Mouse (Mus musculus): ENCODE data around the gene Becn1.
A peak's percentile ranks its signal among the peaks of the same experiment; 100 is the strongest.

The Becn1 gene

DNA sequence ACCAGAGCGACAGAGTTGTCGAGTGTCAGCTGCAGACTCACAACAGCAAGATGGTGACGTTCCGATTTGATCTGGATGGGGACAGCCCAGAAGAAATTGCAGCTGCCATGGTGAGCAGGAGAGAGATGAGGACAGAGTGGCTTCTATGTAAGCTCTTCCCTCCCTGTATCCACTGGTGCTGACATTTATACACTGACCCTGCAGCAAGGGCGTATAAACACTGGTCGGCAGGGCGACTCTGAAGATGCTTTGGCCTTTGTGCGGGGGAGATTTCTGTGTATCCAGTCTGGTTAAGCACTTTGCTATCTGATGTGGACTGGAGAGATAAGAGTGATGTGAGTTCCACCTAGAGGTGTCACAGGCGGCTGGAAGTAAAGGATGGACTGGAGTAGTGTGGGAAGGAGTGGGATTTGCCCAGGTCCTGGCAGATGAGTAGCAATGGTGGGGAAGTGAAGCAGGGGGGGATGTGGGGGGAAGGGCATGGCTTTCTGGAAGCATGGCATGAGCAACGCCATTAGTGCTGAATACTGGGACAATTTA, 32.4 kb downstream of the Becn1 start:
- DNase-seq (ENCODE audit: low read depth, low spot score): peak; percentile 52

DNA sequence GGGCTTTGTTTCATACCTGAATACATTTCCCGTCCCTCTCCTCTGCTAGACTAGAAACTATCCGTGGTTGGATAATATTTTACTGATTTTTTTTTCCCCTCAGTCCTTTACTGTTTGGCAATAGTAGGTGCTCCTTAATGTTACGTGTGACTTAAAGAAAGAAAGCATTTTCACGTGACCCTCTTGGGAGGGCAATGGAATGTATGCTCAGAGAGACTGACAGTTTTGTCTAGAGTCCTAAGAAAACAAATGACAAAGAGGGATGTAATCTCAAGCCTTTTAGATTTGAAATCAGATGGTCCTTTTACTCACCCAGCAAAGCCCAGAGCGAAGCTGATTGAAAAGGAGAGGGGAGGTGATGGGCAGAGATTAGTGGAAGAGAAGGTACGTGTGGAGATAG, 36.2 kb downstream of the Becn1 start:
- no peak for DNase-seq (ENCODE audit: low read depth, low spot score)

DNA sequence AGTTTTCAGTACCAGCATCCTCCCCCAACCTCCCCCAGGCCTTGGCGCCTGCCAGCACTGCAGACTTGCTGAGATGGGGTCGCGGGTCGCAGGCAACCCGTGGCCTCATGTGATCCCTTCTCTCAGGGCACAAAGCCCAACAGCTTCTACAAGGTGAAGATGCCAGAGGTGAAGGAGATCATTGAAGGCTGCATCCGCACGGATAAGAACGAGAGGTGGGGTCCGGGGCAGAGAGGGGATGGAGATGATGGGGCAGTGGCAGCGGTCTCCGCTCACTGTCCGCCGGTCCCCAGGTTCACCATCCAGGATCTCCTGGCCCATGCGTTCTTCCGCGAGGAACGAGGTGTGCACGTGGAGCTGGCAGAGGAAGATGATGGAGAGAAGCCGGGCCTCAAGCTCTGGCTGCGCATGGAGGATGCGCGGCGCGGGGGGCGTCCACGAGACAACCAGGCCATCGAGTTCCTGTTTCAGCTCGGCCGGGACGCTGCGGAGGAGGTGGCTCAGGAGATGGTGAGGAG, 37.1 kb downstream of the Becn1 start:
- DNase-seq (ENCODE audit: low read depth, low spot score): peak; percentile 31

DNA sequence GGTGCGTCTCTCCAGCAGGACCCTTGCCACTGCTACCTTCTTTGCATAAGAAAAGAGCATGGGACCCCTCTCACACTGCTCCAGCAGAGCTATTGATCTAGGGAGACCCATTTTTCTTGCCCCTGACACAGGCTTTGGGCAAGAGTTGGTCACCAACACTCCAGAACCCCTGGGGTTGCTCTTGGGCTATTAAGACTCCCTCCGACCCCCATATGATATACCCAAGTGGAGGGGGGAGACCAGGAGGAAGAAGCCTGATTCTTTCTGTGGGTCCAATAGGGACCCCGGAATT, 38.2 kb downstream of the Becn1 start:
- DNase-seq (ENCODE audit: low read depth, low spot score): no peak

DNA sequence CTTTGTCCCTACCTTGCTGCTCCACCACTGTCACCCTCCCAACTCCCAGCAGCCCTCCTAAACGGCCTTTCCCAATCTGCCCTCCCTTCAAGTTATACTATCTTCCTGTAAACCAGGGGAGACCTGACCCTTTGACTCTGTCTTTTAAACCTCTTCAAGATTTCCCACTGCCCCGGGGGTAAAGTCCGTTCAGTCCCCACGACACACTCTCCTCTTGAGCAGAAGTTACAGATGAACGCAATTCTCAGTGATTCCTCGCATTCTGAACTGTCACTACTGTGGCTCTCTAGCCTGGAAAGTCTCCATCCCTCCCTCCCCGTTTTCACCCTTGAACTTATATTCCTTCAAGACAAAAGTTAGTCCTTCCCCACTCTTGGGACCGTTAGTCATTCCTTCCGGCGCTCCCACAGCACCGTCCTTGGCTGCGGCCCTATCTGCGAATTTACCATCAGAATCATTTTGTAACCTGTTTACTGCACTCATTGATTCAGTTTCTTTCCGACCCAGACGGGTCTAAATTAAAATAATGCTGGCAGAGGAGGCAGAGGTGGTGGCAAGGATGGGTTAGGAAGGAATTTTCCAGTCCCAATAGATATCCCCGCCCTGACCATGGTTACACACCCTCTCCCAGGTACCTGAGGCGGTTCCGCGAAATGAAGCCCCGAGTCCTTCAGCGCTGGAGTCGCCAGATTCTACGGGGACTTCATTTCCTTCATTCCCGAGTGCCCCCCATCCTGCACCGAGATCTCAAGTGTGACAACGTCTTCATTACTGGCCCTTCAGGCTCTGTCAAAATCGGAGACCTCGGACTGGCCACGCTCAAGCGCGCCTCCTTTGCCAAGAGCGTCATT, 38.7 kb downstream of the Becn1 start:
- DNase-seq (ENCODE audit: low read depth, low spot score): no peak

DNA sequence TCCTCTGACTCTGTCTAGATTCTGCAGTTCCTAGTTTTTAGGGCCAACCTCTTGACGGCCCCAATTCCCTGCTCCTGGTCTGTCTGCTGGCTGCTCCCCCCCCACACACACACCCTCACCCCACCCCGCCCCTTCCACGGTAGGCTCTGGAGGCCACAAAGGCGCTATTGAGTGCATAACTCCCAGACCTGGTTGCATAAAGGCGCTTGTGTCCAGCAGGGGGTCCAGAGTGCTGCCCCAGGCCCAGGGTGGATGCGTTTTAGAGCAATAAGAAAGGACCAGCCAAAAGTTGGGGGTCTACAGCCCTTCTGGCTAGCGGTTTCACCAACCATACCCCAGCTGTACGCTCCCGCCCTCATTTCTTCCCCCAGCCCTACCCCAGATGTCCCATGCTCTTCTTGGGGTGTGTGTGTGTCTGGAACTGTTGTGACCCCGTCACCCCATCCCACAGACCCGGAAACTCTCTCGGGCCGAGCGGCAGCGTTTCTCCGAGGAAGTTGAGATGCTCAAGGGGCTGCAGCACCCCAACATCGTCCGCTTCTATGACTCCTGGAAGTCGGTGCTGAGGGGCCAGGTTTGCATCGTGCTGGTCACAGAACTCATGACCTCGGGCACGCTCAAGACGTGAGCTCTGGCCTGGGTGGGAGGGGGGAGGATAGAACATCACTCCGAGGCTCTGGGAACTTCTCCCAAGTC, 39.7 kb downstream of the Becn1 start:
- DNase-seq (ENCODE audit: low read depth, low spot score): no peak

DNA sequence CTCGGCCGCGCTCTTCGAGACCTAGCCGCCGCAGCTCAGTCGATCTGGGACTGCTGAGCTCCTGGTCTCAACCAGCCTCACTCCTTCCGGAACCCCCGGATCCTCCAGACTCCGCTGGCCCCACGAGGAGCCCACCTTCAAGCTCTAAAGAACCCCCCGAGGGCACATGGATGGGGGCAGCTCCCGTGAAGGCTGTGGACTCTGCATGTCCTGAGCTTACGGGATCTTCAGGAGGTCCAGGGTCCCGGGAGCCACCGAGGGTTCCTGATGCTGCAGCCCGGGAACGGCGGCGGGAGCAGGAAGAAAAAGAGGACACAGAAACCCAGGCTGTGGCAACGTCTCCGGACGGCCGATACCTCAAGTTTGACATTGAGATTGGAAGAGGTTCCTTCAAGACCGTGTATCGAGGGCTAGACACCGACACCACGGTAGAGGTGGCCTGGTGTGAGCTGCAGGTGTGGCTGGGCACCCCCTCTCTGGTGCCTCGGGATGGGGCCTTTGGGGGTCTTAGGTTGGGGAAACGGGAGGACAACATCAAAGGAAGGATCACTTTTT, 41.2 kb downstream of the Becn1 start:
- DNase-seq (ENCODE audit: low read depth, low spot score): no peak

DNA sequence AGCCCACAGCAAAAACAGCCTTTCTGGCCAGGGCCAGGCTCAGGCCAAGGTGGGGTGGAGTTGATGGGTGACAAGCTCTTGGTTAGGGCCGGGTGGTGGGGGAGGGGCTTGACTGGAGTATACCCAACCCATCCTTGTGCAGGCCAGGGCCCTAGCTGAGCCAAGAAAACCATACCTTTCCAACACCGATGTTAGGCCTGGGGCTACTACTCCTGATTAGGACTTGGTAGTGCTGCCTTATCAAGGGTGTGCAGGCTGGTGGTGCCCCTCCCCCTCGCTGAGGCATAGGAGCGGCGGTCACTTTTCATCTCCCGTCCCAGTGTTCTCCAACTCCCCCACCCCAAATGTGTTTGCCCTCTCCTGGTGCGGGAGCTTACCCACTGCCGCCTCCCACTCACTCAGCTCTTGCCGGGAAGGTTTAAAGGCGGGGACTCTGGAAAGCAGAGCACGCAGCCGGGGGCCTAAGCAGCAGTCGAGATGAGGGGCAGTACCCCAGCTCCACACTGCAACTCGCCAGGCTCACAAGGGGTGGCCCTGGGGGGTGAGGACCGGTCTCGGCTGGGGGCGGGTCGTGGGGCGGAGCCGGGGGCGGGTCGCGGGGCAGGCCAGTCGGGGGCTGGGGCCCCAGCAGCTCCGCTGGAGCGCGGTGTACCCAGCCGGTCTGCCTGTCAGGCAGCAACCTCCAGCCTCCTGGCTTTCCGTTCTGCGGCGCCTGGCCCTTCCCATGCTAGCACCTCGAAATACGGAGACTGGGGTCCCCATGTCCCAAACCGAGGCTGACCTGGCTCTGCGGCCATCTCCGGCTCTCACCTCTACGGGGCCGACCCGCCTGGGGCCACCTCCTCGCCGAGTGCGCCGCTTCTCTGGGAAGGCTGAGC, 41.9 kb downstream of the Becn1 start, which contains the start of gene Wnk4:
Gene Wnk4 (plus strand): TSS at position 620 of the 878 bp plus-strand sequence.
- peak; percentile 85 for DNase-seq (ENCODE audit: low read depth, low spot score)

DNA sequence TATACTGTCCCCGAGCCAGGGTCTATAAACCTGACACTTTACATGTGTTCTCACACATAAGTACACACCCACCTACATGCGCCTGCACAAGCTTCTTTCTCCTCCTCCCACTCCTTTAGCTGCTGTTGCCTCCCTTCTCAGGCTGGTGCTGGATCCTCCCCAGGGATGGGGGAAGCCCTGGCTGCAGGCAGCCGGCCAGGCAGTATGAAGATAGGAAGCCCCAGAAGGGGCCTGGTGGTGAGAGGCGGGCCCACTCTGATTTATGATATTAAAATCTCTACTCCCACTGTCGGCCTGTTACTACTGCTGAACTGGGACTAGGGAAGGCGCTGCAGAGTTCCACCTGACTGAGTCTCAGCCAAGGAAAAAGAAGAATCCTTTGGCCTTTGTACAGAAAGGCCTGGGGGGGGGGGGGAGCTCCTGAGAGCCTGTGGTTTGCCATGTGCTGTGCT, 42.8 kb downstream of the Becn1 start:
- no peak for DNase-seq (ENCODE audit: low read depth, low spot score)

DNA sequence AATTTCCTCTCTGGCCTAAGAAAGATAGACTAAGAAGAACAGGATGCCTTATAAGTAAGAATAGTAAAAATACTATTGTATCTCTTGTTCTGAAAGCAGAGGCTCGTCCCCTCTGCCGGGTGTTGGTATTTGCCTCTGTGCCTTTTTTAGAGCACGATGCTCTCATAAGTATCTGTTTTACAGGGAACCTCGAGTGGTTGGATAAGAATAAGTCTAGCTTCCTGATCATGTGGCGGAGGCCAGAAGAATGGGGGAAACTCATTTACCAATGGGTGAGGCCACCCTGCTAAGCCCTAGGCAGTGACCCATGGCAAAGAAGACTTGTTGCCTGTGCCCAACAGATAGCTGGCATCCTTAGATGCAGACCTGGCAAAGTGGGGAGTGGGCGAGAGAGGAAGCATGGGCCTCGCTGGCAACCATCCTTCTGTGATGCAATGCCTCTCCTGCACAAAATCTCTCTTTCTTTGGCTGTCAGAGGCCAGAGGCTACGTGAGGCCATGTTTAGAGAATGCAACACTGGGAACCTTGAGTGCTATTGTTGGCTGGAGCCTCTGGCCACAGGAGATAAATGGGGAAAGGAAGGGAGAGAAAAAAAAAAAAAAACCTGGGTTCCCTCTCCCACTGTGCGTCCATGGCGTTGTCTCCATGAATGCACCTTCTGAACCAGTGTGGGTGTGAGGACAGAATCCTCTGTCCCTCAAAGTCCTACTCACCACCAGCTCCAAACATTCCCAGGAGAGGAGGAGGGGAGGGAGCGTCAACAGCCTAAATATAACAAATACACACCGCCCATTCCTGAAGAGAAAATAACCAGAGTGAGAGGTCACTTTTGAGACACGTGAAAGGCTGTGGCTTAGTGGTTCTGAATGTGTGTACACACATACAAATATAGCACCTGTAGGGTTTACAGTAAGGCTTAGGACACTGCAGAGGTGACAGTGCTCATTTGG, 46.0 kb downstream of the Becn1 start:
- no peak for DNase-seq (ENCODE audit: low read depth, low spot score)

DNA sequence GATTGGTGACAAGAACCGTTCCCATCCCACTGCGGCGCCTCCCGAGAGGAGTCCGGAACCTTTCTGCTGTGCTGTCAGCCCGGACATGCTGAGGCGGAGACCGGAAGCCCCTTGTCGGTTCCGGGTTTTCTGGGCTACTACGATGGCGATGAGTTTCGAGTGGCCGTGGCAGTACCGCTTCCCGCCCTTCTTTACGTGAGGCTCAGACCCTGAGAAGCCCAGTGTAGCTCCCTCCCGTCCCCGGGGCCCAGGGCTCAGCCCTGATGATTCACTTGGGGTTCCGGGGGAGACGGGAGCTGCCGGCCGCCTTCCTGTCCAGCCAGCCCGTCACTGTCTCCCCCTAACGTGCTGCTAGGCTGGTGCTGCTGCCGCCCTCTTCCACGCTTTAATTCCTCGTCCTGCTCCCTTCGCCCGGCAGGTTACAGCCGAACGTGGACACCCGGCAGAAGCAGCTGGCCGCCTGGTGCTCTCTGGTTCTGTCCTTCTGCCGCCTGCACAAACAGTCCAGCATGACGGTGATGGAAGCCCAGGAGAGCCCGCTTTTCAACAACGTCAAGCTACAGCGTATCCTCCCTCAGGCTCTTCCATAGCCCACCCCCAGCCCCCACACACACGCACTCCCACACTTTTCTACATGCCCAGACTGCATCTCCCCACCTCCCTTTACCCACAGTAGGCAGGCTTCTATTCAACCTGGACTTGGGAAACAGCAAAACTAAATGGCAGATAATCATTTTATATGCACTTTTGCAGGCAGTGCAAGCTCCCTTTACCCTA, 48.3 kb downstream of the Becn1 start, which contains the start of gene Vps25:
Gene Vps25 (plus strand): TSS at position 95 of the 777 bp plus-strand sequence.
- peak; percentile 89 for DNase-seq (ENCODE audit: low read depth, low spot score)

DNA sequence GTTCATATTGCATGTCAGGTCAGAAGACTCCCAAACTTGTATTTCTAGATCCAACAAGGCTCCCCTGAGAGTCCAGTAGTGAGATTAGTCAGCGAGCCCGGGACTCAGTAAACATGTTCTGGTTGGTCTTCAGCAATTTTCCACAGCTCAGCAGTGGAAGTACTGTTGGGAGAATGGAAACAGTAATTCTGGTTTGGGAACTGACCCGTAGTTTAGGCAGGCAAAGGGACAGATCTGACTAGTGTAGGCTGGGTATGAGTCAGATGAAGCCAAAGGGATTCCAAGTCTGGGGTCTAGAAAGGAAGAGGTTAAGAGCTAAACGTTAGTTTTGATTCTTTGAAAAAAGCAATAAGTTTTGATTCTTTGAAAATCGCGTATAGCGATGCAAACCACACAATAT, 49.1 kb downstream of the Becn1 start:
- DNase-seq (ENCODE audit: low read depth, low spot score): no peak

DNA sequence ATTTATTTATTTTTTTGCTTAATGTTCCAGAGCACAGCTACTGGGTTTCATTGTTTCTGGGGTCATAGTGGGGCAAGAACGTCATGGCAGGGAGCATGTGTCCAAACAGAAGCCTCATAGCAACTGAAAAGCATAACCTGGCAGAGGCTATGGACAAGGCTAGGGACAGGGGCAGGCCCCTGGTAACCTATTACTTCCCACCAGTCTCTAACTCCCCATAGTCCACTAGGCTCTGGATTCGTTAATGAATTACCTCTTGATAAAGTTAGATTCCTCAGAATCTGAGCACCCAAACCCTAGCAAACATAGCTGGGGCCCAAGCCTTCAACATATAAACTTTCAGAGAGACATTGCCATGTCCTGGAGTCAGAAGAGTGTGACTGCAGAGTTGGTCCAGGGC, 51.1 kb downstream of the Becn1 start:
- no peak for DNase-seq (ENCODE audit: low read depth, low spot score)

DNA sequence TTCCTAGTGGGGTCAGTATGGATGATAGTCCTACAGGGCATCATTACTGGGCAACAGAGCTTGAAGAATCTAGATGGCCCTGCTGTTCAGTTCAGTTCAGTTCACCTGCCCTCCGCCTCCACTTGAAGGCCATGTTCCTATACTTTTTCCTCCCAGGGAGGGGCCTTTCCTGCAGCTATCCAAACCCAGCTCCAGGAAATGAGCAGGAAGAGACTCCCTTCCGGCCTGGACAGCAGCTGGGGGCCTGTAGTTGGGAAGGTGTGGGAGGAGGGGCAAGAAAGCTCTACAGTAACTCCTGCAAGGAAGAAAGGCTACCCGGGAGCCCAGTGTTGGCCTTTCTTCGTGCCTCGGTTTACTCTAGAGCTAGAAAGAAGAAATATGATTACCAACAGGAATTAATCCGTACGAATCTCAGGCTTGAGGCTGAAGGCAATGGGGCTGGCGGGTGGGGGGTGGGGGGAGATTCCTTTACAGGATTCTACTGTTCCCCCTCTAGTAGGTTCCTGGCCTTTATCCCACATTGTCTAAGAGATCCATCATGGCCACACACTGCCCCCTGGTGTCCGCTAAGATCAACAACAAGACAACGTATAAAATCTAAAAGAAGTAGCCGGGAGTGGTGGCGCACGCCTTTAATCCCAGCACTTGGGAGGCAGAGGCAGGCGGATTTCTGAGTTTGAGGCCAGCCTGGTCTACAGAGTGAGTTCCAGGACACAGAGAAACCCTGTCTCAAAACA, 53.7 kb downstream of the Becn1 start:
- peak; percentile 90 for DNase-seq (ENCODE audit: low read depth, low spot score)

DNA sequence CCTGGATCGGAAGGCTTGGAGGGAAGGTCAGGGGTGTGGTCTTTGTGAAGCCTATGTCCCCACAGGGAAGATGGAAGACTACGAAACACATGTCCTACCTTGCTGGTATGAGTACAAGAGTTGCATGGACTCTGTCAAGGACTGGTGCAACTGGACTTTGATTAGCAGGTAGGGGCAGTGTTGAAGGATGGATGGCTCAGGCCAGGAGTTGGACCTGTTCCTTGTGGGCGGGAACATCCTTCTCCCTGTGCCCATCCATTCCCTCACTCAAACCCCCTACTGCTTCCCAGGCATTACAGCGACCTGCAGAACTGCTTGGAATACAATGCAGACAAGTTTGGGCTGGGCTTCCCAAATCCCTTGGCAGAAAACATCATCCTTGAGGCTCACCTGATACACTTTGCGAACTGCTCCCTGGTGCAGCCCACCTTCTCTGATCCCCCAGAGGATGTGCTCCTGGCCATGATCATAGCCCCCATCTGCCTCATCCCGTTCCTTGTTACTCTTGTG, 54.5 kb downstream of the Becn1 start:
- DNase-seq (ENCODE audit: low read depth, low spot score): no peak

DNA sequence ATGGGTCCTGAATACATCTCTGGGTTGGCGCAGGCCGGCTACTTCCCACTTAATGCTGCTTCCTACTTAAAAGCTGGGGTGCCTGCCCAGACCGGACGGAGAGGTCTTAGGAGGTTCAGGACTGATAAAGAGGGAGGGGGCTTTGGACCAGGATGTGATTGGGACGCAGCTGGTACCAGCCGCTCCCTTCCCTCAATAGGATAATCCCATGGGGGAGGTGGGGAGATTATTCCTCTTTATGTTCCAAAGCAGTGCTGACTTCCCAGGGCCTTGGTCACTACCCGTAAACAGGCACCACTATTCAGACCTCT, 55.4 kb downstream of the Becn1 start:
- DNase-seq (ENCODE audit: low read depth, low spot score): no peak

DNA sequence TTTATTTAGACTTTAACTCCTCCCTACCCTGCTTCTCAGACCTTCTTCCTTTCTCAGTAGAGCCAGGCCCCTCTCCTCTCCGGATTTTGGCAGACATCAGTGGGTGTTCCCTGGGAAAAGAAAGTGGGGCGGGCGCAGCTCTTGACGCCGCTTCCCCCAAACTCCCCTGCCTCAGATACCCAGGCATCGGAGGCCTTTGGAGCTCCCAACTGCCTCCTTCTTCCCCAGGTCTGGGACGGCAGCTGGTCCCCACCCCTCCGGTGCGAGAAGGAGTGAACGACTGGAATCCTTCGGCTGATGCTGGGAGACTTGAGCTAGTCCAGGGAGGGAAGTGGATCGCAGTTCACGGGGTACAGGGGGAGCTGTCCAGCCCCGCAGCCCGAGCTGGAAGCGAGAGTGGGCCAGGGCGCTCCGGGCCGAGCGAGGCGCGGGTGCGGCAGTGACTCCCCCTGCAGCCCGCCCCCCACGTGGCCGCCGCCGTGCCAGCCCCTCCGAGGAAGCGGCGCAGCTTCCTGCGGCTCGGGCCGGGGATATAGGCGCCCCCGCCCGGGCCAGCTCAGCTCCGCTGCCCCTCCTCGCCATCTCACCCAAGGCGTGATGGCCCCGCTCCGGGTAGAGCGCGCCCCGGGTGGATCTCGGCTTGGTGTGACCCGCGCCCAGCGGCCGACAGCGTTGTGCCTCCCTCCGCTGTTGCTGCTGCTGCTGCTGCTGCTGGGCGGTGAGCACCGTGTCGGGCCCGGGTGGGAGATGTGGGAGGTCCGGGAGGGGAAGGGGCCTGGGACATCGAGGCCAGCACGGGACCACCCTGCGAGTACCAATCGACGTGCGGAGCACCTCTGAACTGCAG, 56.0 kb downstream of the Becn1 start, which contains the start of gene Ramp2:
Gene Ramp2 (plus strand): TSS at position 174 of the 847 bp plus-strand sequence.
- DNase-seq (ENCODE audit: low read depth, low spot score): peak; percentile 52

DNA sequence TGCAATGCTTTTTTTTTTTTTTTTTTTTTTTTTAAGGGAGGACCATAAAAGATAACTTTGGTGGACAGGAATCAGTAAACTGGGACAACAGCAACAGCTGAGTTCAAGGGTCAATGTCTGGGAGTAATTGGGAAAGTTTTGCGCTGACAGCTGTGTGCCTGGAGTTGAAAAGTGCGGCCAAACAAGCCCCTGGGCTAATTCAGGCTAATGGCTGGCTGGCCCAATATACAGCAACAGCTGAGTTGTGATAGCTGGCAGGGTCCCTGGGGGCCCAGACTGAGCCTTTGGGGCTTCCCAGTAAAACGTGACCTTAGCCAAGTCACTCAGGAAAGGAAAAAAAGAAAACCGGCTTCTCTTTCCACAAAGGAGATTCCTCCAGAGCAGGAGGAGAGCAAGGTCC, 57.0 kb downstream of the Becn1 start:
- DNase-seq (ENCODE audit: low read depth, low spot score): no peak
